Mouse (Mus musculus) hindbrain, postnatal 0 days (tissue): ENCODE data around the gene Csrnp2. TPM values are rescaled to one million over a fixed set of nuclear protein-coding genes. Genes with fewer than 3 reads are reported as not detected.

Experiments used
- ATAC-seq: fragments of 200-750 bp; cut with Nextera tagmentation; 2 replicates; pipeline ENCODE4 v1.8.0; 2017; ENCODE audit warnings: mild to moderate bottlenecking, moderate TSS enrichment, moderate library complexity
- DNase-seq: peaks from one replicate; pipeline ENCODE4 v3.0.0-alpha.2; 2015; ENCODE audit warnings: low spot score
- H3K27ac ChIP-seq: fragments of 300-500 bp; sonication (generic); 2 replicates; pipeline ENCODE4 v1.5.1; 2014; ENCODE audit warnings: mild to moderate bottlenecking
- H3K27me3 ChIP-seq: fragments of 300-500 bp; sonication (generic); 2 replicates; pipeline ENCODE4 v1.6.1; 2014; ENCODE audit warnings: low read length, mixed read lengths; ENCODE audit not compliant: insufficient read depth
- H3K36me3 ChIP-seq: fragments of 300-500 bp; sonication (generic); 2 replicates; pipeline ENCODE4 v1.6.1; 2014; ENCODE audit warnings: low read length, mixed read lengths; ENCODE audit not compliant: insufficient read depth
- H3K4me1 ChIP-seq: fragments of 300-500 bp; sonication (generic); 2 replicates; pipeline ENCODE4 v1.6.1; 2014; ENCODE audit warnings: antibody characterized with exemption, low read length, mixed read lengths; ENCODE audit not compliant: insufficient read depth
- H3K4me2 ChIP-seq: fragments of 300-500 bp; sonication (generic); 2 replicates; pipeline ENCODE4 v1.6.1; 2014; ENCODE audit warnings: low read depth, mild to moderate bottlenecking, low read length, moderate library complexity, mixed read lengths
- H3K4me3 ChIP-seq: fragments of 300-500 bp; sonication (generic); 2 replicates; pipeline ENCODE4 v1.5.1; 2014; ENCODE audit warnings: low read length
- H3K9ac ChIP-seq: fragments of 300-500 bp; sonication (generic); replicated peaks from 2 replicates; pipeline ENCODE4 v1.6.1; 2014; ENCODE audit warnings: mild to moderate bottlenecking, low read length, moderate library complexity, mixed read lengths
- H3K9me3 ChIP-seq: fragments of 300-500 bp; sonication (generic); 2 replicates; pipeline ENCODE4 v1.6.1; 2016; ENCODE audit warnings: low read length, mixed read lengths
- CTCF ChIP-seq: IDR thresholded peaks from 2 replicates; pipeline ENCODE4 v1.5.1; 2016; ENCODE audit warnings: antibody characterized with exemption, control low read depth, low read depth
- WGBS: fragments of 180-500 bp; shearing (Covaris S2); extraction: QIAGEN DNeasy Blood & Tissue Kit; methylation state at CpG from one replicate; pipeline ENCODE4 v1.1.7; 2014; 5-methylcytosine and 5-hydroxymethylcytosine counted together
- polyA plus RNA-seq: library from polyadenylated mRNA; unstranded; fragments of >200 nt; fragmentation: Nextera tagmentation; extraction: Ambion mirVana; gene quantifications from 2 replicates; pipeline ENCODE4 v1.2.1, GENCODE M21; 2015
- total RNA-seq: library from RNA; depleted of rRNA; stranded (reverse); fragments of >200 nt; gene quantifications from 2 replicates; pipeline ENCODE4 v1.2.3, GENCODE M21; 2014; rRNA removed

Gene Csrnp2
- total and polyA plus RNA-seq, 2 experiments from 2014 or later, result 29.9 to 53.9 TPM

DNA sequence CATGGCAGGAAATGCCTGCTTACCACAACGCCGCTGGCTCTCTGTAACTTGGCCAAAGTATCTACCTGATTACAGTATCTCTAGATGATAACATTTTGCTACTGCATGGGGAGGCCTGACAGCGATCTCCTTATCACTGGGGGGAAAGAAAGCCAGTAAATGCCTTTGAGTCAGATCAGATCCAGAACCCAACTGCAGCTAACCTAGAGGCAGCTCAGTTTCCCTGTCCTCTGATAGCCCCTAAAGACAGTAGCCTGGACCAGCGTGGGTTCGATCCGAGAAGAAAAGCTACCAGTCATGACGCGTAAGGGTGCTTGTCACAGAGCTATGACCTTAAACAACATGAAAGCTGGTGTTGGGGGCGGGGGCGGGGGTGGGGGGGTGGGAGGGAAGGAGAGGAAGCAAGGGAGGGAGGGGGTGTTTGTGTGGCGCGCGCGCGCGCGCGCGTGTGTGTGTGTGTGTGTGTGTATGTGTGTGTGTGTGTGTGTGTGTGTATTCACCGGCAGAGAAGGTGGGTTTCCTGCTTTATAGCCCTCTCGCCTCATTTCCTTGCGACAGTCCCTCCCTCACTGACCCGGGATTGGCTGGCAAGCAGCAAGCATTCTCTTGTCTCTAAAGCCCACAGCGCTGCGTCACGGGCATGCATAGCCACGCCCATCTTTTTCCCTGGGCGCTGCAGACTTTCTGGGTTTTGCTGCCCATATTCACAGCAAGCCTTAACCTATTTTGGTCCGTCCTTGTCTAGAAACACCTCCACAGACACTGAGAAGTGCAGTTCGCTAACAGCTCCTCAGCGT lies 52.0 kb downstream of the Csrnp2 start:
- H3K4me3 ChIP-seq, result peak overlapping the region; percentile 34
- H3K9ac ChIP-seq, result peak overlapping the region; percentile 46
- ATAC-seq, result peak; percentile 97
- H3K9me3 ChIP-seq, result no peaks in the 10 kb centered on the region
- peak overlapping the region; percentile 83 for H3K27ac ChIP-seq
- H3K4me2 ChIP-seq, result peak overlapping the region; percentile 70
- DNase-seq, result peak; percentile 97
- H3K27me3 ChIP-seq, result no peaks in the 10 kb centered on the region
- TF ChIP-seq CTCF, result no peak; the same call in 1 of the 2 replicates
- H3K4me1 ChIP-seq, result 0 out of 2 replicates have a peak, but pooled peaks cover 3% of the 10 kb centered on the region
- no peaks in the 10 kb centered on the region for H3K36me3 ChIP-seq
- WGBS, result 4% methylated on average over 19 of the region's 31 CpGs

DNA sequence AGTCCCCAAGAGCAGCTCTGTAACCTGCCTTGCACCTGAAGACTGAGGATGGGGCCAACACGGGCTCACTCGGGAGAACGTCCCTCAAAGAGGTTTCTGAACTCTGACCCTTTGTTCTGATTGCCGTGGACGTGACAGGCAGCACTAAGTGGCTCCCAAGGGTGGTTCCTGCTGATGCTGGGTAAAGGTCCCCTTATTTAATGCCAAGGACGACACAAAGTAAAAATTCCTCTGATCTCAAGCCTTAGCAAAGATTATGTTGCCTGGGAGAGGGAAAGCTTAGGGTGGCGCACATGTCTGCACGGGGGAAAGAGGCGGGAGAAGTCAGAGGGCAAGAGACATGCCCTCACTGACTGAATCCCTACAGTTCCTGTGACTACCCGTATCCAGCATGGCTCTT lies 58.8 kb downstream of the Csrnp2 start:
- Histone ChIP-seq H3K4me1 (no peaks in the 10 kb centered on the region), H3K9ac (no peak overlapping the region), H3K4me2 (no peak overlapping the region), H3K27ac (no peak overlapping the region), H3K36me3 (no peaks in the 10 kb centered on the region), H3K9me3 (no peaks in the 10 kb centered on the region), H3K27me3 (no peaks in the 10 kb centered on the region), H3K4me3 (no peak overlapping the region)
- 61% methylated on average over 10 of the region's 10 CpGs for WGBS
- ATAC-seq, result no peak
- TF ChIP-seq CTCF, result no peak
- DNase-seq, result no peak

DNA sequence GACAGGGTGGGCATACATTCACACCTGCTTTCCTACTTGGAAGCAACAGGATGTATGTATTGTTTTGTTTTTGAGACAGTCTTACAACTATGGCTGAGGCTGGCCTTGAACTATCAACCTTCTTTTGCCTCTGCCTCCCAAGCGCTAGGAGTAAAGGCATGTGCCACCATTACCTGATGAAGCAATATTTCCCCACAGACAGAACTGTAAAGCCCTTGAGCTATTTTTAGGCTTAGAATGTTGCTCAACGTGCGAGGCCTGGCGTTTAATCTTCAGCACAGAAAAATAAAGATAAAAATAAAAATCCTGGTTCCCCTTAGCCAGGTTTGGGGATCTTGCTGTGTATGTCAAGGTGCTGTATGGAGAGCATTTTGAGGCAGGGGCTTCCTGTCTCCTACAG lies 59.2 kb downstream of the Csrnp2 start:
- WGBS, result 84% methylated on average over 4 of the region's 4 CpGs
- Histone ChIP-seq H3K27ac (no peak overlapping the region), H3K4me2 (no peak overlapping the region), H3K9me3 (no peaks in the 10 kb centered on the region), H3K27me3 (no peaks in the 10 kb centered on the region), H3K4me3 (no peak overlapping the region), H3K9ac (no peak overlapping the region), H3K4me1 (no peaks in the 10 kb centered on the region), H3K36me3 (no peaks in the 10 kb centered on the region)
- no peak for DNase-seq
- ATAC-seq, result no peak
- TF ChIP-seq CTCF, result no peak

DNA sequence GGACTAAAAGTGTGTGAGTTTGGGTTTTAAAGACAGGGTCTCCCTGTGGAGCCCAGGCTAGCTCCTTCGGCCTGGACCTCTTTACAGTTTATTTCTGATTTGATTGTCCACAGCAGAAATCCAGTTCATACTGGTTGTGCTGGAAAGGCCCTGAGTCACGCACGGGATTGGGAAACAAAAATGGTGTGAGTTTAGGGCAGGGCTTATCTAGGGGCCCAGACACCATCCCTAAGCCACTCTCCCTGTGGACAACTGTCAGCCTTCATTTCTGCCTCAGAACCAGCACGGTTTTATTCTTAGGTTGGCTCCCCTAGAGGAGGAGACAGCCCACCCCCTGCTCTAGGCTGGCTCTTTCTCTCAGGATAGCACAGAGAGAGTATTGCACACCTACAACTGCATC lies 62.1 kb downstream of the Csrnp2 start:
- no peak overlapping the region for H3K9ac ChIP-seq
- H3K36me3 ChIP-seq, result no peaks in the 10 kb centered on the region
- peaks cover 4% of the 10 kb centered on the region for H3K4me1 ChIP-seq
- no peak overlapping the region for H3K27ac ChIP-seq
- DNase-seq, result no peak
- no peaks in the 10 kb centered on the region for H3K9me3 ChIP-seq
- no peak for TF ChIP-seq CTCF
- no peak overlapping the region for H3K4me3 ChIP-seq
- 73% methylated on average over 4 of the region's 4 CpGs for WGBS
- H3K4me2 ChIP-seq, result no peak overlapping the region
- no peak for ATAC-seq
- no peaks in the 10 kb centered on the region for H3K27me3 ChIP-seq

DNA sequence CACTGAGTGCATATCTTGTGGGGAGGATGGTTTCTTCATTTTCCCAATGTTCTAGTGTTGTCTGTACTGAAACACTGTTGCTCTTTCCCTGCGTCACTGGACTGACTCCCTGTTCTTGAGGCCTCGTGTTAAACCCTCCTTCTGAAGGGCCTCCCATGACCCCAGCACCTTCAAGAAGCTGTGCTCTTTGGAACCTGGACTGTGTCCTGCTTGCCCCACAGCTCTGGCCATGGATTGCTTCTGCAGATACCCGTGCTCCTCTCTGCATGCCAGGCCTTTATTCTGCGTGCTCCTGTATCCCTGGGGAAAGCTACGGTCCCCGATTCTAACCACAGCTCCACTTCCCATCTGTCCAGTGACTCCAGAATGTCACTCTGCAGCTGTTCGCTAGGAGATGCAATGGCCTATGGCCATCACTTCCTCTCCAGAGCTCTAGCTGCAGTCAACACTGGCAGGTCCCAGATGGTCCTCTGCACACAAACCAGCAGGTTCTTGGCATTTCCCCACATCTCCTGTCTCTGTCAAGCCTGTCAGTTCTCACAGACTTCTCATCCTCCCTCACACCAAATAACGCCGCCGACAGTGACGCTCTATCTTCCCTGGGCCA lies 65.2 kb downstream of the Csrnp2 start:
- ATAC-seq (peak; percentile 94), DNase-seq (peak; percentile 86)
- Histone ChIP-seq H3K9me3 (no peaks in the 10 kb centered on the region), H3K27me3 (no peaks in the 10 kb centered on the region), H3K9ac (no peak overlapping the region), H3K4me3 (no peak overlapping the region), H3K4me1 (peaks cover 4% of the 10 kb centered on the region), H3K4me2 (no peak overlapping the region), H3K27ac (peak overlapping the region; percentile 71), H3K36me3 (no peaks in the 10 kb centered on the region)
- WGBS, result 47% methylated on average over 11 of the region's 11 CpGs
- TF ChIP-seq CTCF, result no peak

Other genes with a start within 250 kb of the Csrnp2 start
- not detected in 2 replicates for gene Tmprss12, start 214.7 kb downstream of the Csrnp2 start, total RNA-seq
- not detected in 2 replicates for gene Tmprss12, start 214.7 kb downstream of the Csrnp2 start, polyA plus RNA-seq
- 4.9 and 9.3 TPM in 2 replicates for gene Mettl7a1, start 191.3 kb downstream of the Csrnp2 start, total RNA-seq
- gene Mettl7a1, start 191.3 kb downstream of the Csrnp2 start, polyA plus RNA-seq, result 1.8 and 2.6 TPM in 2 replicates
- gene Mettl7a3, start 160.6 kb downstream of the Csrnp2 start, total RNA-seq, result 0.36 and 1.2 TPM in 2 replicates
- gene Mettl7a3, start 160.6 kb downstream of the Csrnp2 start, polyA plus RNA-seq, result 0.10 and 0.25 TPM in 2 replicates
- 0.31 and 1.3 TPM in 2 replicates for gene Methig1, start 142.3 kb downstream of the Csrnp2 start, total RNA-seq
- gene Methig1, start 142.3 kb downstream of the Csrnp2 start, polyA plus RNA-seq, result not detected in 2 replicates
- gene Mettl7a2, start 142.3 kb downstream of the Csrnp2 start, total RNA-seq, result not detected in 2 replicates
- not detected in 2 replicates for gene Mettl7a2, start 142.3 kb downstream of the Csrnp2 start, polyA plus RNA-seq
- gene Higd1c, start 130.9 kb downstream of the Csrnp2 start, total RNA-seq, result not detected in 2 replicates
- not detected in 2 replicates for gene Higd1c, start 130.9 kb downstream of the Csrnp2 start, polyA plus RNA-seq
- not detected in 2 replicates for gene Gm5475, start 73.3 kb downstream of the Csrnp2 start, total RNA-seq
- 0.10 and 0.19 TPM in 2 replicates for gene Gm5475, start 73.3 kb downstream of the Csrnp2 start, polyA plus RNA-seq
- gene Slc11a2, start 70.4 kb downstream of the Csrnp2 start, total RNA-seq, result 25.1 and 40.1 TPM in 2 replicates
- gene Slc11a2, start 70.4 kb downstream of the Csrnp2 start, polyA plus RNA-seq, result 14.5 and 18.5 TPM in 2 replicates
- gene Letmd1, start 26.5 kb downstream of the Csrnp2 start, total RNA-seq, result 79.5 and 88.6 TPM in 2 replicates
- gene Letmd1, start 26.5 kb downstream of the Csrnp2 start, polyA plus RNA-seq, result 44.7 and 45.6 TPM in 2 replicates
- 27.1 and 45.7 TPM in 2 replicates for gene Tfcp2, start 56.5 kb upstream of the Csrnp2 start, total RNA-seq
- gene Tfcp2, start 56.5 kb upstream of the Csrnp2 start, polyA plus RNA-seq, result 34.9 and 35.6 TPM in 2 replicates
- 84.1 and 85.2 TPM in 2 replicates for gene Pou6f1, start 104.5 kb upstream of the Csrnp2 start, total RNA-seq
- 23.8 and 24.9 TPM in 2 replicates for gene Pou6f1, start 104.5 kb upstream of the Csrnp2 start, polyA plus RNA-seq
- 108 and 141 TPM in 2 replicates for gene Dazap2, start 119.9 kb upstream of the Csrnp2 start, total RNA-seq
- gene Dazap2, start 119.9 kb upstream of the Csrnp2 start, polyA plus RNA-seq, result 156 and 164 TPM in 2 replicates
- gene Smagp, start 141.5 kb upstream of the Csrnp2 start, total RNA-seq, result 2.7 and 5.8 TPM in 2 replicates
- 3.3 and 4.3 TPM in 2 replicates for gene Smagp, start 141.5 kb upstream of the Csrnp2 start, polyA plus RNA-seq
- gene Bin2, start 174.1 kb upstream of the Csrnp2 start, total RNA-seq, result 0.61 and 0.63 TPM in 2 replicates
- 1.1 and 1.4 TPM in 2 replicates for gene Bin2, start 174.1 kb upstream of the Csrnp2 start, polyA plus RNA-seq
- 1.8 and 4.7 TPM in 2 replicates for gene Cela1, start 192.4 kb upstream of the Csrnp2 start, total RNA-seq
- gene Cela1, start 192.4 kb upstream of the Csrnp2 start, polyA plus RNA-seq, result 2.4 and 3.1 TPM in 2 replicates
- 0.25 and 0.37 TPM in 2 replicates for gene Galnt6, start 233.9 kb upstream of the Csrnp2 start, total RNA-seq
- gene Galnt6, start 233.9 kb upstream of the Csrnp2 start, polyA plus RNA-seq, result 0.34 TPM in 2 replicates